Mouse (Mus musculus) adrenal gland, postnatal 14 days (tissue): Measurements from ENCODE around the gene Kctd12. TPM values are rescaled to one million over a fixed set of nuclear protein-coding genes. Genes with fewer than 3 reads are reported as not detected.

Source experiments
- DNase-seq: peaks from one replicate; pipeline ENCODE4 v3.0.0; 2021; ENCODE audit warnings: mixed read lengths
- long read RNA-seq, 2 experiments: library from polyadenylated mRNA; stranded (forward); transcript quantifications; one replicate each; pipeline ENCODE4 v2.0.0; 2021
- total RNA-seq: library from RNA; stranded (reverse); gene quantifications from 2 replicates; pipeline ENCODE4 v1.2.3, GENCODE M21; 2021

Kctd12 gene
- 53.3 and 64.9 TPM in 2 replicates for total RNA-seq
- long read RNA-seq, experiment 1, full-length matches to known transcripts, result 1 of 2 reads
- long read RNA-seq, experiment 1, partial matches to known transcripts, result 0 of 2 reads
- long read RNA-seq, experiment 1, other reads (novel, unspliced or antisense), result 1 of 2 reads
- long read RNA-seq, experiment 2, full-length matches to known transcripts, result 3 of 3 reads
- long read RNA-seq, experiment 2, partial matches to known transcripts, result 0 of 3 reads
- long read RNA-seq, experiment 2, other reads (novel, unspliced or antisense), result 0 of 3 reads

- peak; percentile 89 for DNase-seq
Observed at GRCm38 (mm10) chr14:102982627-102983540, at the start of gene Kctd12. Gene Kctd12 (minus strand): TSS chr14:102982637.

GRCm38 (mm10) chr14:103029203-103029602, 46.8 kb upstream of the Kctd12 start:
- no peak for DNase-seq

GRCm38 (mm10) chr14:103020046-103020445, 37.6 kb upstream of the Kctd12 start:
- DNase-seq, result peak; percentile 22

- DNase-seq, result no peak
Observed at GRCm38 (mm10) chr14:103017009-103017408, 34.6 kb upstream of the Kctd12 start.

- DNase-seq, result peak; percentile 65
Observed at GRCm38 (mm10) chr14:103012563-103013150, 30.2 kb upstream of the Kctd12 start.

GRCm38 (mm10) chr14:103011782-103012181, 29.3 kb upstream of the Kctd12 start:
- DNase-seq, result peak; percentile 65

GRCm38 (mm10) chr14:103007737-103008136, 25.3 kb upstream of the Kctd12 start:
- peak; percentile 52 for DNase-seq

- DNase-seq, result peak; percentile 80
Observed at GRCm38 (mm10) chr14:102994662-102995561, 12.5 kb upstream of the Kctd12 start.

- peak; percentile 51 for DNase-seq
Observed at GRCm38 (mm10) chr14:102990765-102991164, 8.3 kb upstream of the Kctd12 start.

- no peak for DNase-seq
Observed at GRCm38 (mm10) chr14:102989866-102990265, 7.4 kb upstream of the Kctd12 start.

- no peak for DNase-seq
Observed at GRCm38 (mm10) chr14:102989254-102989653, 6.8 kb upstream of the Kctd12 start.

- DNase-seq, result no peak
Observed at GRCm38 (mm10) chr14:102987626-102988025, 5.2 kb upstream of the Kctd12 start.

- DNase-seq, result no peak
Observed at GRCm38 (mm10) chr14:102983686-102984085, 1.2 kb upstream of the Kctd12 start.

GRCm38 (mm10) chr14:102982016-102982626, 316 bp downstream of the Kctd12 start:
- DNase-seq, result no peak

GRCm38 (mm10) chr14:102981441-102982015, 909 bp downstream of the Kctd12 start:
- DNase-seq, result peak; percentile 77

- no peak for DNase-seq
Observed at GRCm38 (mm10) chr14:102980986-102981385, 1.5 kb downstream of the Kctd12 start.

- peak; percentile 42 for DNase-seq
Observed at GRCm38 (mm10) chr14:102980481-102980880, 2.0 kb downstream of the Kctd12 start.

GRCm38 (mm10) chr14:102979831-102980230, 2.6 kb downstream of the Kctd12 start:
- DNase-seq, result no peak

GRCm38 (mm10) chr14:102975865-102976264, 6.6 kb downstream of the Kctd12 start:
- no peak for DNase-seq

- DNase-seq, result no peak
Observed at GRCm38 (mm10) chr14:102968824-102969223, 13.6 kb downstream of the Kctd12 start.

GRCm38 (mm10) chr14:102966241-102966640, 16.2 kb downstream of the Kctd12 start:
- no peak for DNase-seq
